Mouse (Mus musculus): ENCODE data around the gene Psg17. TPM values are rescaled to one million over a fixed set of nuclear protein-coding genes. Genes with fewer than 3 reads are reported as not detected.
"Not testable (repeated sequence)": the region's sequence is repeated elsewhere in the genome, so short reads cannot be mapped to it uniquely, and the experiment has no call there.

Gene Psg17
- not detected in 2 replicates for polyA plus RNA-seq (2014; fragmentation: Nextera tagmentation; extraction: Ambion mirVana)

DNA sequence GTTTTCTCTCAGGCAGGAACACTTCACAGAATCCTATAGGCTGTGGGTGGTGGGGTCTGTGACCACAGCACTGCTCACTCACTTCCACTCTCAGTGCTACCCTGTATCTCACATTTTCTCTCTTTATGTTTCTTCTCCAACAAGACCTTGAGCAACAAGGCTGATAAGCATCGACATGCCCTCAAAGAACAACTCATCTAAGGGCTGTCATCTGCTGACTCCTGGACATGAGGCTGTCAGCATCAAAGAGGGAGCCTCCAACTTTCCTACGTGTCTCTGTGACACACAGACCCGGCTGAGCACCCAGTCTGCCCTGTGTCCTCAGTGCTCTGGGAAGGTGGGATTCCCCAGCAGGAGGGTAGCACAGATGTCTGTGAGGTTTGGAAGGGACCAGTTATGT is at the start of gene Psg17:
Psg17 (minus strand) TSS at position 101 of the 400 bp plus-strand sequence.
- DNase-seq = no peak

DNA sequence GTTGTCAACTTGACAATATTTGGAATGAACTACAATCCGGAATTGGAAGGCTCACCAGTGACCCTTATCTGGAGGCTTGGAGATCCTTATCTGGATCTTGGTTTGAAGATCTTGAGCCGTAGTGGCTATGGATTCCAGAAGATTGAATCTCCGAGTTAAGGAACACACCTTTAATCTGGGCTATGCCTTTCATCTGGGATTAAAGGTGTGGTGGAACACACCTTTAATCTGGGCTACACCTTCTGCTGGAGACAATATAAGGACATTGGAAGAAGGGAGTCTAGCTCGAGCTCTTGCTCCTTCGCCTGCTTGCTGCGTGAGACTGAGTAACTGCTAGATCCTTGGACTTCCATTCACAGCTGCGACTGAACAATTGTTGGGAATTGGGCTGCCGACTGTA is 49.6 kb upstream of the Psg17 start, which contains the start of gene Pglyrp1:
Pglyrp1 (plus strand) TSS at position 301 of the 400 bp plus-strand sequence.
- H3K9me3 ChIP-seq (ENCODE audit: control insufficient read depth, low read length); H3K4me3 ChIP-seq (replicated peaks; ENCODE audit: low read depth, low read length); H3K27me3 ChIP-seq (ENCODE audit: control insufficient read depth, insufficient read depth, low read length); H3K4me2 ChIP-seq (ENCODE audit: low read length); DNase-seq; H3K4me1 ChIP-seq (ENCODE audit: control insufficient read depth, insufficient read depth, low read length); ATAC-seq (ENCODE audit: low FRiP score, low TSS enrichment); H3K27ac ChIP-seq (replicated peaks; ENCODE audit: low read depth, low read length); H3K9ac ChIP-seq (replicated peaks; ENCODE audit: low read length); H3K36me3 ChIP-seq (ENCODE audit: control insufficient read depth, insufficient read depth, low read length): not testable (repeated sequence)
- WGBS = no CpG with 5 or more reads among the region's 8 CpGs

More for the DNA sequence above, at the start of gene Psg17:
- no peak for ATAC-seq (ENCODE audit: low FRiP score, low TSS enrichment)
- H3K27me3 ChIP-seq (ENCODE audit: control insufficient read depth, insufficient read depth, low read length) = no peaks in the 10 kb centered on the region
- no peaks in the 10 kb centered on the region for H3K4me1 ChIP-seq (ENCODE audit: control insufficient read depth, insufficient read depth, low read length)
- no peak within 1 kb of the TSS for H3K9ac ChIP-seq (replicated peaks; ENCODE audit: low read length)
- H3K9me3 ChIP-seq (ENCODE audit: control insufficient read depth, low read length) = no peaks in the 10 kb centered on the region
- no peak within 1 kb of the TSS for H3K4me2 ChIP-seq (ENCODE audit: low read length)
- 81% methylated on average over 3 of the region's 3 CpGs for WGBS
- no peaks in the 10 kb centered on the region for H3K36me3 ChIP-seq (ENCODE audit: control insufficient read depth, insufficient read depth, low read length)
- H3K4me3 ChIP-seq (replicated peaks; ENCODE audit: low read depth, low read length) = no peak within 1 kb of the TSS
- no peak within 1 kb of the TSS for H3K27ac ChIP-seq (replicated peaks; ENCODE audit: low read depth, low read length)

DNA sequence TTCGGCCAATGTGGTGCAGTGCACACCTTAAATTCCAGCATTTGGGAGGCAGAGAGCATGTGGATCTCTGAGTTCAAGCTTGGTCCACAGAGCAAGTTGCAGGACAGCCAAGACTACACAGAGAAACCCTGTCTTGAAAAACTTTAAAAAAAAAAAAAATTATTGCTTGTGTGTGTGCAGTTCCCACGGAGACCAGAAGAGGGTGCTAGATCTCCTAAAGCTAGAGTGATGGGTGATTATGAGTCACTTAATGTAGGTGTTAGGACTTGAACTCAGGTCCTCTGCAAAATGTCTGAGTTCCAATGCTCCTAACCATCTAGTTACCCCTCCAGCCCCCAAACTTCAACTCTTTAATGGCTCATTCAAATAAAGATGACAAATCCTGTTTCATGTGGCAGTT is 47.1 kb upstream of the Psg17 start:
- no peak for ATAC-seq (ENCODE audit: low FRiP score, low TSS enrichment)

DNA sequence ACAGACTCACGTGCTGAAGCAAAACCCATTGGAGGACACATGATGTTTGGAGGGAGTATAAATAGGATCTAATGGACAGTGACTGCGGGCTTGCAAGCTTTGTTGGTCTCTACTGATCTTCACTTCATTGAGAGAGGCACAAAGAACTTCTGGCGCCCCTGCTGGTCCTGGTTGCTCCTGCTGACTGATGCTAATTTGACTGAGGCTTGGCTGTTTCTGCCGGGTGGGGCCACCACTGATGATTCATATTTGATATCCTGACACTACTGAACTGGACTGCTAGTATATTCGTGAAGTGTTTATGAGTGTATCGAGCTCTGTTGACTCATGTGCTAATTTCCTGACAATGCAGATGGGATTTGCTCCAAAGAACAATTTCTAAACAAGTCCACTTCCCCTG is 41.4 kb upstream of the Psg17 start:
- no peak overlapping the region for H3K4me3 ChIP-seq (replicated peaks; ENCODE audit: low read depth, low read length)
- no peak overlapping the region for H3K9ac ChIP-seq (replicated peaks; ENCODE audit: low read length)
- no peak overlapping the region for H3K27ac ChIP-seq (replicated peaks; ENCODE audit: low read depth, low read length)
- H3K4me1 ChIP-seq (ENCODE audit: control insufficient read depth, insufficient read depth, low read length) = no peaks in the 10 kb centered on the region
- H3K36me3 ChIP-seq (ENCODE audit: control insufficient read depth, insufficient read depth, low read length) = no peaks in the 10 kb centered on the region
- H3K27me3 ChIP-seq (ENCODE audit: control insufficient read depth, insufficient read depth, low read length) = no peaks in the 10 kb centered on the region
- DNase-seq (no peak), ATAC-seq (ENCODE audit: low FRiP score, low TSS enrichment) (no peak)
- WGBS = 86% methylated on average over 6 of the region's 6 CpGs
- peaks cover 2% of the 10 kb centered on the region; the same call in 1 of the 2 replicates for H3K9me3 ChIP-seq (ENCODE audit: control insufficient read depth, low read length)
- H3K4me2 ChIP-seq (ENCODE audit: low read length) = no peak overlapping the region

More for the DNA sequence above, 47.1 kb upstream of the Psg17 start:
- Histone ChIP-seq H3K9me3 (ENCODE audit: control insufficient read depth, low read length) (no peaks in the 10 kb centered on the region; the same call in 1 of the 2 replicates), H3K4me2 (ENCODE audit: low read length) (no peak overlapping the region), H3K9ac (replicated peaks; ENCODE audit: low read length) (no peak overlapping the region), H3K4me1 (ENCODE audit: control insufficient read depth, insufficient read depth, low read length) (no peaks in the 10 kb centered on the region), H3K27me3 (ENCODE audit: control insufficient read depth, insufficient read depth, low read length) (no peaks in the 10 kb centered on the region), H3K27ac (replicated peaks; ENCODE audit: low read depth, low read length) (no peak overlapping the region), H3K4me3 (replicated peaks; ENCODE audit: low read depth, low read length) (no peak overlapping the region), H3K36me3 (ENCODE audit: control insufficient read depth, insufficient read depth, low read length) (no peaks in the 10 kb centered on the region)
- DNase-seq = no peak
- WGBS = 91% methylated on average over 2 of the region's 2 CpGs

DNA sequence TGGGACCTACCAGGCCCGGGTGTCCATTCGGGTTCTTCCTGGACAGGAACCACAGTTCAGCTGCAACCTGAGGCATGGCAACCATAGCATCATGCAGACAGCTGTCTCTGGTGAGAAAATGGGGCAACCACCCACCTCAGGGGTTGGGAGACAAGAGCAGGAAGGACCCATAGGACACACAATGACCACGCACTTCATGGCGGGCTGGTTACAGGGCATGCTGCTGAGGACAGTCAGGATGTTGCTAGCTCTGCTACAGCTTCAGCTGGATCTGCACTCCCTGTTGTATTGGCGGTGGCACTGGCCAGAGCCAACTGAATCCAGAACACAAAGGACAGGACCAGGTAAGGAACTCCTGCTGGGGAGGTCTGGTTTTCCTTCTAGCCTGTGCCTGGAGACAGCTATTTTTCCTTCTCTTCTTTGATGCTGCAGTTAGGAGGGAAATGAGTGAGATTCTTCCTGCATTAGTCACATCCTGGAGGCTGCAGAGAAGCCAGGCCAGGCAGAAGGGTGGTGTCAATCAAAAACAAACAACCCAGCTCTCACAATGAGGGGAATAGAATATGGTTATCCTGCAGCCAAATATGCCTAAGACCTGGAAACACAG is 37.0 kb upstream of the Psg17 start:
- no peaks in the 10 kb centered on the region for H3K27me3 ChIP-seq (ENCODE audit: control insufficient read depth, insufficient read depth, low read length)
- peaks cover 2% of the 10 kb centered on the region; the same call in 1 of the 2 replicates for H3K9me3 ChIP-seq (ENCODE audit: control insufficient read depth, low read length)
- H3K4me3 ChIP-seq (replicated peaks; ENCODE audit: low read depth, low read length) = no peak overlapping the region
- H3K36me3 ChIP-seq (ENCODE audit: control insufficient read depth, insufficient read depth, low read length) = no peaks in the 10 kb centered on the region
- H3K4me1 ChIP-seq (ENCODE audit: control insufficient read depth, insufficient read depth, low read length) = no peaks in the 10 kb centered on the region
- 85% methylated on average over 5 of the region's 5 CpGs for WGBS
- no peak overlapping the region for H3K4me2 ChIP-seq (ENCODE audit: low read length)
- DNase-seq (no peak), ATAC-seq (ENCODE audit: low FRiP score, low TSS enrichment) (no peak)
- no peak overlapping the region for H3K9ac ChIP-seq (replicated peaks; ENCODE audit: low read length)
- no peak overlapping the region for H3K27ac ChIP-seq (replicated peaks; ENCODE audit: low read depth, low read length)

DNA sequence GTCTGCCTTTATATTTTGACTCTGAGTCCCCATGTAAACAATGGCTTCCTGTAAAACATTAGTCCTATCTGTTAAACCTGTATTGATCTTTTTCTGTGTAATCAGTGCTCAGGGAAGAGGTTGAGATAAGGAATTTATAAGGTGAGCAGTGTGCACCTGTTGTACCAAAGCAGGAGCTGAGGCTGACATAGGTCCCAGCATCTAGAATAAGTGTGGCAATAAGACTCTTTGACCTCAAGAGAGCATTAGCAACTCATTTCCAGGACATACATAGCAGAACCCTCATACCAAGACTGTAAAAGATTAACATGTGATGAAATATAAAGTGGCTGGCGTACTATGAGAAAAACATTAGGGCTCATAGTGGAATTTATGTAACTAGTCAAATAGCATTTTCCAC is 27.0 kb upstream of the Psg17 start:
- no peak for ATAC-seq (ENCODE audit: low FRiP score, low TSS enrichment)
- 93% methylated on average over 1 of the region's 1 CpGs for WGBS

DNA sequence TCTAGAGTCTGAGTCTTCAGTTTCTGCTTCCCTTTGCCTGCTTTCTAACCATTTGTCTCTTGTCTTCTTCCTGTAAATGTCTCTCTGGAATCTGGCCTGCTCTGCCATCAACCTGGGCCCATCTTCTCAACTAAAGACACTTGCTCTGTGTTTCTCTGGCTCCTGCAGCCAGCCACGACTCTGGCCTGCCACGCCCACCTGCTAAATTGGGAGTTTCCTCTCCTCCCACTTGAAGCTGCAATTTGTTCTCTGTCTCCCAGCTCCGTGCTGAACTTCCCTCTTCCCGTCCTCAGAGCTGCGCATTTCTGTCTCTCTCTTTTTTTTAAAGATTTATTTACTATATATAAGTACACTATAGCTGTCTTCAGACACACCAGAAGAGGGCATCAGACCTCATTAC is 23.4 kb upstream of the Psg17 start:
- 0 out of 2 replicates have a peak, but pooled peaks cover 4% of the 10 kb centered on the region for H3K4me1 ChIP-seq (ENCODE audit: control insufficient read depth, insufficient read depth, low read length)
- no peak for ATAC-seq (ENCODE audit: low FRiP score, low TSS enrichment)
- WGBS = 54% methylated on average over 5 of the region's 5 CpGs
- no peak overlapping the region for H3K9ac ChIP-seq (replicated peaks; ENCODE audit: low read length)
- H3K27ac ChIP-seq (replicated peaks; ENCODE audit: low read depth, low read length) = no peak overlapping the region
- no peaks in the 10 kb centered on the region for H3K27me3 ChIP-seq (ENCODE audit: control insufficient read depth, insufficient read depth, low read length)
- no peak overlapping the region for H3K4me3 ChIP-seq (replicated peaks; ENCODE audit: low read depth, low read length)
- no peaks in the 10 kb centered on the region for H3K9me3 ChIP-seq (ENCODE audit: control insufficient read depth, low read length)
- no peak for DNase-seq
- no peaks in the 10 kb centered on the region for H3K36me3 ChIP-seq (ENCODE audit: control insufficient read depth, insufficient read depth, low read length)
- no peak overlapping the region for H3K4me2 ChIP-seq (ENCODE audit: low read length)

More for the DNA sequence above, 27.0 kb upstream of the Psg17 start:
- no peak overlapping the region for H3K9ac ChIP-seq (replicated peaks; ENCODE audit: low read length)
- no peak overlapping the region for H3K4me2 ChIP-seq (ENCODE audit: low read length)
- H3K27ac ChIP-seq (replicated peaks; ENCODE audit: low read depth, low read length) = no peak overlapping the region
- no peaks in the 10 kb centered on the region for H3K9me3 ChIP-seq (ENCODE audit: control insufficient read depth, low read length)
- no peak overlapping the region for H3K4me3 ChIP-seq (replicated peaks; ENCODE audit: low read depth, low read length)
- no peaks in the 10 kb centered on the region for H3K36me3 ChIP-seq (ENCODE audit: control insufficient read depth, insufficient read depth, low read length)
- no peak for DNase-seq
- no peaks in the 10 kb centered on the region for H3K4me1 ChIP-seq (ENCODE audit: control insufficient read depth, insufficient read depth, low read length)
- H3K27me3 ChIP-seq (ENCODE audit: control insufficient read depth, insufficient read depth, low read length) = no peaks in the 10 kb centered on the region

DNA sequence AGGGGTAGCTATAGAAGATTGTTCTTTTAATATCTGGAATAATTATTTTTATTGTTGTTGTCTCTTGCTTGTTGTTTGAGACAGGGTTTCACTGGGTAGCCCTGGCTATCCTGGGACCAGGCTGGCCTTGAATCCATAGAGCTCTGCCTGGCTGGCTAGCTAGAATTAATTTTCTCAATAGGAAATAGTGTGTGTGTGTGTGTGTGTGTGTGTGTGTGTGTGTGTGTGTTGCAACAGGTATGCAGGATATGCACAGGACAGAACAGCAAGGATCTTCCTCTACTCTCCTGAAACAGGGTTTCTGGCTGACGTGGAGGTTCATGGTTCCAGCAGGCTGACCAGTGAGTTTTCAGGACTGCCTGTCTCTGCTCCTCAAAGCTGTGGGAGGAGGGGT is 19.8 kb upstream of the Psg17 start:
- WGBS = 68% methylated on average over 1 of the region's 1 CpGs
- ATAC-seq (ENCODE audit: low FRiP score, low TSS enrichment) = no peak
- no peak overlapping the region for H3K27ac ChIP-seq (replicated peaks; ENCODE audit: low read depth, low read length)
- H3K4me1 ChIP-seq (ENCODE audit: control insufficient read depth, insufficient read depth, low read length) = 0 out of 2 replicates have a peak, but pooled peaks cover 4% of the 10 kb centered on the region
- no peaks in the 10 kb centered on the region for H3K27me3 ChIP-seq (ENCODE audit: control insufficient read depth, insufficient read depth, low read length)
- H3K4me3 ChIP-seq (replicated peaks; ENCODE audit: low read depth, low read length) = no peak overlapping the region
- H3K9ac ChIP-seq (replicated peaks; ENCODE audit: low read length) = no peak overlapping the region
- H3K36me3 ChIP-seq (ENCODE audit: control insufficient read depth, insufficient read depth, low read length) = no peaks in the 10 kb centered on the region
- H3K4me2 ChIP-seq (ENCODE audit: low read length) = peak overlapping the region; percentile 62
- no peak for DNase-seq
- no peaks in the 10 kb centered on the region for H3K9me3 ChIP-seq (ENCODE audit: control insufficient read depth, low read length)

Data from midbrain, embryonic 14.5 days (tissue).